Mouse (Mus musculus) retina, embryonic 14.5 days (tissue): ENCODE data around the gene Nol3.
"Not testable (repeated sequence)": the region's sequence is repeated elsewhere in the genome, so short reads cannot be mapped to it uniquely, and the experiment has no call there.

Source experiments
- DNase-seq: peaks from one replicate; pipeline ENCODE4 v3.0.0-alpha.2; 2015; ENCODE audit warnings: low spot score

Gene Nol3

DNA sequence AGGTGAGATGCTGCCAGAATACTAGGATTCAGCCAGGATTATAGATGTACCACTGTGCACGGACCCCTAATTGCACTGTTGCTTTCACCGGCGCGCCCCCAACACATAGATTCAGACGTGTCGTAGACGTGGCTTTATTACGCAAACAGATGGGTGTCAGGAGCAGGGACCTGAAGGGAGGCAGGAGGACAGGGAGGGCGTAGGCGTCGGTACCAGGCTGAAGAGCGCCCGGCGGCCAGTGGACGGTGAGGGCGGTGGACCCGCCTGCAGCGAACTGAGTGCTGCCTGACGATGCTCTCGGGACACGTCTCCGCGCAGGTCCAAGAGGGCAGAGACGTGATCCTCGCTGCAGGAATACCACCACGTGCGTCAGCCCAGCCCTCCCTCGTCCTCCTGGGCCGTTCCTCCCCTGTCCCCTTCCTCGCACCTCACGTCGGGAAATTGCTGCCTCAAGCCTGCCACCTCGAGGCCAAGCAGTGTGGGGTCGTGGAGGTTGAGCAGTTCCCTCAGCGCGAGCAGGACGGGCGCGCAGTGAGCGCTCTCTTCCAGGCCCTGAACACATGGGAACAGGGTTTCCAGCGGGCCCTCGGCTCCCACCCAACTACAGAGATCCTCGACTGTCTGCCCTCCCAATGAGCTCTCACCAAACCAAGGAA lies 14.0 kb downstream of the Nol3 start, which contains the start of gene 4931428F04Rik:
Gene 4931428F04Rik, minus strand, starts transcription at position 60 of the 656 bp plus-strand sequence.
- peak; percentile 74 for DNase-seq

DNA sequence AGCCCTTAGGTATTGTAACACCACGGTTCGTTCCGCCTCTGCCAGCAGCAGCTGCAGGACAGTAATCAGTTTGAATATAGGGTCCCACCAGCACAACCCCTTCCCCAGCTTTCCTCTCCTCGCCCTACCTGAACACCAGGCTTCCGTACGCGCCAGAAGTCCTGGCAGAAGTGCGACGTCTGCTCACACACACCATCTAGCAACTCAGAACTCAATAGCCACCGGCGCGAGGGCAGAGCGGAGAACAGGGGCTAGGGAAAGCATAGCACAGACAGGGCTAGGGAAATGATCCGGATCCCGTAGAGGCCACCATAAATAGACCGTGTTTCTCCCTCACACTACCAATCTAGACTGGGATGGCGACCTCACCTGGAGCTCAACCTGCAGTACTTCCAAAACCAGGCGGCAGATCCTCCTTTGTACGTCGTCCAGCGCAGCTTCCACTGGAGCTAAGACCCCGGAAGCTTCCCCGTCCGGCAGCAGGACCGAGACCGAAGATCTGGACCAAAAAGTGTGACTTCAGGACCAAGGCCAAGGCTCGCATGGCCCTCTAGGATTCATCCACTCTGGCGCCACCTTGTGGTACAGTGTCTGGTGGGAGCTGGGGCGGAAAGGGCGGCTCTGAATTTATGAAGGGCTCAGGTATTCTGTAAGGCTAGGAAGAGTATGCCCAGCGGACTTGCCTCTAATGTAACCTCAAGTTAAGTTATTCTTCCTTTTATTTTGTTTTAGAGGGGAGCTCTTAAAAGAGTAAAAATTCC lies 14.8 kb downstream of the Nol3 start:
- peak; percentile 95 for DNase-seq

DNA sequence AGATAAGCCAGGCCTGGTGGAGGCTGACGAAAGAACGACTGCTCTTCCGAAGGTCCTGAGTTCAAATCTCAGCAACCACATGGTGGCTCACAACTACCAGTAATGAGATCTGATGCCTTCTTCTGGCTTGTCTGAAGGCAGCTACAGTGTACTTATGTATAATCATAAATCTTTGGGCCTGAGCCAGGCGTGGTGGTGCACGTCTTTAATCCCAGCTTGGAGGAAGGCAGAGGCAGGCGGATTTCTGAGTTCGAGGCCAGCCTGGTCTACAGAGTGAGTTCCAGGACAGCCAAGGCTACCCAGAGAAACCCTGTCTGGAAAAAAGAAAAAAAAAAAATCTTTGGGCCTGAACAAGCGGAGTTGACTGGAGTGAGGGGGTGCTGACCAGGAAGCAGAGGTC lies 15.4 kb downstream of the Nol3 start:
- not testable (repeated sequence) for DNase-seq

DNA sequence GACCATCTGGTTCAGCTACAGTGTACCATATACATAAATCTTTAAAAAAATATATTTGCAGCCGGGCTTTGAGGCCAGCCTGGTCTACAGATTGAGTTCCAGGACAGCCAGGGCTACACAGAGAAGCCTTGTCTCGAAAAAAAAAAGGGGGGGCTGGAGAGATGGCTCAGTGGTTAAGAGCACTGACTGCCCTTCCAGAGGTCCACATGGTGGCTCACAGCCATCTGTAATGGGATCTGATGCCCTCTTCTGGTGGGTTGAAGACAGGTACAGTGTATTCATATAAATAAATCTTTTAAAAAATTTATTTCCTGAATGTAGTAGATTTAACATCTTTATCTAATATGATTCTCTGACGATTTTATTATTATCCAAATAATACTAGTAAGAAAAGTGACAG lies 15.9 kb downstream of the Nol3 start:
- not testable (repeated sequence) for DNase-seq

DNA sequence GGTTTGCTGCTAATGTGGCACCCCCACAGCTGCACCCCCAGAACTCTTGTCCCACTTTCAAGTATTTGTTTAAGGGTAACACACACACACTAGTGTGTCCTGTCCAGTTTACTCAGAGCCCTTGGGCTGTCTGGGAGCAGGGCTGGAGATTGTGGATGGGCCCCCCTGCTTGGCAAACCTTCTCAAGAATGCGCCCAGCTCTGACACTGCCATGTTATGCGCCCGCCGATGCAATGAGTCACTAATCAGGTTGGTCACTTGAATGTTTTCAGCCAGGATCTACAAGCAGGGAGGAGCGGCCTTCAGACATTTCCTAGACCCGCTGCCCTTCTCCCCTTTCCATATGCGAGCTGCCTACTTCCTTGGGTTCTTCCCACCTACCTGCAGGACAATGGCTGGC lies 16.5 kb downstream of the Nol3 start:
- DNase-seq, result no peak

DNA sequence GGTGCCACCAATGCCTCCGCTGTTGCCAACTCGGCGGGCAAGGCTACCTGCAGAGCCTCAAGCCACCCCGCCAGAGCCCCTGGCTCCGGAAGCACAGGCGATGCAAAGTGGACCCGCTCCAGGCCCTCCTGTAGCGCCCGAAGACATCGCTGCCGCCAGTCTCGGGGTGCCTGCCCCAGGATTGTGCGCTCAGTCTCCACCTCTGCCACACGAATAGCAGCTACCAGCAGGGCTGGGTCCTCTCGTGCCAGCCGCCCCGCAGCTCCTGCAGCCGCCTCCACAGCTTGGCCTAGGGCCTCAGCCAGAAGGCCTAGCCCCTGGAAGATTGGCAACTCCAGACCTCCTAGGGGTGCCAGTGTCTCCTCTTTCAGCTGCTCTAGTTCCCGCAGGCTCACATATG lies 17.5 kb downstream of the Nol3 start:
- no peak for DNase-seq

DNA sequence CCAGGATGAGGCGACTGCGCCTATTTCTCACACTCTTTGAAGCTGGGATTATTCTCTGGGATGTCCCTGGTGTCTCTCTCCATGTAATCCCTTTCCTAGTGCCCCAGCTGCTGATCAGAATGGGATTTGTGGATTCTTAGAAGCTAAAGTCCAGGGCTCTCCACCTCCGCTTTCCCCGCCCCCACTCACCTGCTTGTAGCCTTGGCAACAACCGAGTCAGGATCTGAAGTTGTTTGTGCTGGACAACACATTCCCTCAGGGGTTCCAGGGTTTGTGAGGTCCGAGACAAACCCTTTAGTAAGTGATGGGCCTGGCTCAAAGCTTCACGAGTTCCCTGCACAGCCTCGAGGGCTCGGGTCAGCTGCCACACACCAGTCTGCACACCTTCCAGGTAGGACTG lies 18.8 kb downstream of the Nol3 start:
- no peak for DNase-seq

DNA sequence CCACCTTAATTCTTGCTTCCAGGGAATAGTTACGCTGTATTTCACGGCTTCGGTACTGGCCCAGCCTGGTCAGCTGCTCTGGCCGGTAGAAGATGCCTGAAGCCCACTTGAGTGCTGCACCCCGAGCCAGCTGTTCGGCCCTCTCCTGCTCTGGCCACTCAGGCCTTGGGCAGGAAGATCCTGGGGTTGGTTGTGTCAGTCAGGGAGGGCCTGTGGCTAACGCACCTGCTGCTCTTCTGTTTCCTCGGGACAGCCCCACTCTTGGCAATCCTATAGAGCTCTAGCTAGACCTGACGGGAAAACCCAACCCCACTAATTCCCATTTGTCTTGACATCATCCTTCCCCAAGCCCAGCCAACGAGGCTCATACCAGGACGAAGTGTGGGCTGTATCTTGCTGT lies 19.3 kb downstream of the Nol3 start:
- no peak for DNase-seq

DNA sequence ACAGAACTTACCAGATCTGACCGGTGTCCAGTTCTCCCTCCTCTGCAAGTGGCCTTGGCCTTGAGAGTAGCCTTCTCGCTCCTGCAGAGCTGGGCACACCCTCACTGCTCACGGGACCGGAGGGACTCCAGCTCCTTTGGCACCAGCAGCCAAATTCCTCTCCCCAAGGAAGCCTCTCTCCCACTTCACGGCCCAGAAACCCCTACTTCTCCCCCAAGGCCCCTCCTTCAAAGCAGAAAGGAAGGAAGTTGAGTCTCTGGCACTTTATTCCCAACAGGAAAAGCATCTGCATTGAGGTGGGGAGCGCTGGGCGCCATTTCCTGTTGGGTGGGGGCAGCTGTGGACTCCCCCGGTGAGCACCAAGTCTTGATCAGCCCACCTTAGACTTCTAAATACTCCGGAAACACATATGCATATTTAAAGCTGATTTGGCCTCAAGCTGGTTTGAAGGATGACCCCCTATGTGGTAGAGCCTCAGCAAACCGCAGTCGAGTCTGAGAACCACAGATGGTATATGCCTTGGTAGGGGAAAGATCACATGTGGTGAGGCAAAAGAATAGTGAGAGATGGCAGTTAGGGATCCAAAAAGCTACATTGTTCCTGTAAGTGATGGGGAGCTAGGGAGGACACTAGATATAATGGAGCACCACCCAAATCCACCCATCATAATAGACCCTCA lies 20.1 kb downstream of the Nol3 start, which contains the start of gene Exoc3l:
Gene Exoc3l, minus strand, starts transcription at position 207 of the 679 bp plus-strand sequence.
- DNase-seq, result no peak

DNA sequence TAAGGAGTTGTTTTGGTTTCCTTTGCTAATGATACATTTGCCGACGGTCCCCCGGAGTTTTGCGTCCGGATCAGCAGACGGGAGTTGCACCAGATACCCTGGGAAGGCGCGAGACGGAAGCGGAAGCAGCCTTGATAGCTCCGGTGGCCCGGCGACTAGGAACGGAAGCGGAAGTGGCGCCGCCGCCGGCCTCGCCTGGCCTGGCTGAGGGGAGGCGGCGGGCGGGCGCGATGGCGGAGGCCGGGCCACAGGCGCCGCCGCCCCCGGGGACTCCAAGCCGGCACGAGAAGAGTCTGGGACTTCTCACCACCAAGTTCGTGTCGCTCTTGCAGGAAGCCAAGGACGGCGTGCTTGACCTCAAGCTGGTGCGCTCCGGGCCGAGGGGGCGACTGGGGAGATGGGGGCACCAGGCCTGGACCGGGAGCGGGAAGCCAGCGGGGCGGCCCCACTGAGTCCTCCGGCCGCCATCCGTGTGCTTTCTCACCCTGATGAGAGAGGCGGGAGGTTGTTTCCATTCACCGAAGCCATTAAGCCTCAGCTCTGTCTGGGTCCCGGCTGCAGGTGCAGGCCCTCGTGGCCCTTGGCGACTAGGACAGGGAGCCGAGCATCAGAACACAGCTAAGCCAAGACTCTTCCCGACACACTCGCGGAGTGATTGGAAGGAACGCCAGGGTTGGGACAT lies 21.7 kb downstream of the Nol3 start, which contains the start of gene E2f4:
Gene E2f4, plus strand, starts transcription at position 153 of the 682 bp plus-strand sequence.
- peak; percentile 92 for DNase-seq

DNA sequence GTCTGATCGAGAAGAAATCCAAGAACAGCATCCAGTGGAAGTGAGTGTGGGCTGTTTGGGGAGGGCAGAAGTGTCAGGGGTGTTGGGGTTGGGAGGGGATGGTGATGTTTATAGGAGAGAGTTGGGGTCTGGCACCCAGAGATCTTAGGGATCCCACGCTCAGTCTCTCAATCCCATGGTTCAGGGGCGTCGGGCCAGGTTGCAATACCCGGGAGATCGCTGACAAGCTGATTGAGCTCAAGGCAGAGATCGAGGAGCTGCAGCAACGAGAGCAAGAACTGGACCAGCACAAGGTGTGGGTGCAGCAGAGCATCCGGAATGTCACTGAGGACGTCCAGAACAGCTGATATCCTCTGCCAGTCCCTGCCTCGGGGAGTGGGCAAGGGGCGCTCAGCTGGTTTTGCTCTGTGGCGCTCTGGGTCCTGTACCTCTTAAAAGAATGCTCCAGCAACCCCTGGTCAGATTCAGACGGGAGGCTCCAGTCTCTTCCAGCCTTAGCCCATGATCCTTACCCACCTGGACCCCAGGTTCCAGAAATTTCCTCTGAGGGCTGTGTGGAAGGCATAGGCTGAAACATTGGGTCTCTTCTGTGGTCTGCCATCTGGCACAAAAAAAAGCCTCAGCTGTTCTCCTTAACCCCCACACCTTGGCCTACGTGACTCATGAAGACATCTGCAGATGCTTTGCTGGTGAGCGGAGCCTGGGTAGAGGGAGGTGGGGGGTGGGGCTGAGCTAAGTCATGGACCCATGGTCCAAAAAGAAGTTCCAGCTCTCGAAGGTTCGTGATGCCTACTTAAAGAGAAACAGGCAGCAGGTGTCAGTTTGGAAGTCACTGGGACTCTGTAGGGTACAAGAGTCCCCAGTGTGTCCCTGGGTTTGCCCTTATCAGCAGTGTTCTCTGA lies 22.7 kb downstream of the Nol3 start:
- DNase-seq, result no peak

DNA sequence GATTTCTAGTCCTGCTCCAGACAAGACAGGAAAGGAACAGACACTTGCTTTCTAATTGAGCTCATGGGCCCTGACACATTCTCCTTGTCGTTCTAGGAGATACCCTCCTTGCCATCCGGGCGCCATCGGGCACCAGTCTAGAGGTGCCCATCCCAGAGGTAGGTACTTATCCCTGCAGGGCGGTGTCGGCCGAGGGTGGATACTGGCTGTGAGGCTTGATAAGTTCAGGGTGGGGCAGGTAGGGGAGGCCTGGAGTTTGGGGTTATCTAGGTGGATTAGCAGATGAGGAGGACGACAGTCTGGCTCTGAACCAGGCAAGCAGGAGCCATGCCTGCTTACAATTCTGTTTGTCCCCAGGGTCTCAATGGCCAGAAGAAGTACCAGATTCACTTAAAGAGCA lies 24.0 kb downstream of the Nol3 start:
- DNase-seq, result no peak

DNA sequence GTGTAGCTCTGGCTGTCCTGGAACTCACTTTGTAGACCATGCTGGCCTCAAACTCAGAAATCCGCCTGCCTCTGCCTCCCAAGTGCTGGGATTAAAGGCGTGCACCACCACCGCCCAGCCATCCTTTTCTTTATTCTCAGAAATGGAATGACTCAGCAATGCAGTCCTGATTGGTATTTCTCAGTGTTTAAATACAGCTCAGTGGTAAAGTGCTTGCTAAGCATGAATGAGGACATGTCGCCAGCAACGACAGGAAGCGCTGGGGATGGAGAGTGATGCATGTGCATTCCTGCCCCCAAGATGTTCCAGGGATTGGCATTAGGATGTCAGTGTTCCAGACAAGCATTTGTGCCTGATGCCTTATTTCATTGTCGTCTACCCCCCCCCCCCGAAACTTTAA lies 27.5 kb downstream of the Nol3 start:
- no peak for DNase-seq

DNA sequence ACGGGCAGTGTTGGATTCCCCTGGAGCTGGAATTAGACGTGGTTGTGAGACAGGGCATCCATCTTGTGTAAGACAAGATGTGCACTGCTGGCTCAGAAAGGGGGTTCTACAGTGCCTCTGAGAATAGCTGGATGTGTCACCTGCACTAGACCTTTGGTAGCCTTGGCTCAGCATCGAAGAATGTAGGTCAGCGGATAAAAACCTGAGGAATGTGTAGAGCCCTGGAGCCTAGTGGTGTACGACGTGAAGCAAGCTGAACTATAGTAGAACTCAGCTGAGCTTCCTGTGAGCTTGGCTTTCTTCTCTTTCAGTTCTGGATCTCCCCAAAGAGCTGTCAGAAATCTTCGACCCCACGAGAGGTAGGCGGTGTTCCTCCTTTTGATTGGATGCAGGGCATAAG lies 27.9 kb downstream of the Nol3 start:
- DNase-seq, result no peak

DNA sequence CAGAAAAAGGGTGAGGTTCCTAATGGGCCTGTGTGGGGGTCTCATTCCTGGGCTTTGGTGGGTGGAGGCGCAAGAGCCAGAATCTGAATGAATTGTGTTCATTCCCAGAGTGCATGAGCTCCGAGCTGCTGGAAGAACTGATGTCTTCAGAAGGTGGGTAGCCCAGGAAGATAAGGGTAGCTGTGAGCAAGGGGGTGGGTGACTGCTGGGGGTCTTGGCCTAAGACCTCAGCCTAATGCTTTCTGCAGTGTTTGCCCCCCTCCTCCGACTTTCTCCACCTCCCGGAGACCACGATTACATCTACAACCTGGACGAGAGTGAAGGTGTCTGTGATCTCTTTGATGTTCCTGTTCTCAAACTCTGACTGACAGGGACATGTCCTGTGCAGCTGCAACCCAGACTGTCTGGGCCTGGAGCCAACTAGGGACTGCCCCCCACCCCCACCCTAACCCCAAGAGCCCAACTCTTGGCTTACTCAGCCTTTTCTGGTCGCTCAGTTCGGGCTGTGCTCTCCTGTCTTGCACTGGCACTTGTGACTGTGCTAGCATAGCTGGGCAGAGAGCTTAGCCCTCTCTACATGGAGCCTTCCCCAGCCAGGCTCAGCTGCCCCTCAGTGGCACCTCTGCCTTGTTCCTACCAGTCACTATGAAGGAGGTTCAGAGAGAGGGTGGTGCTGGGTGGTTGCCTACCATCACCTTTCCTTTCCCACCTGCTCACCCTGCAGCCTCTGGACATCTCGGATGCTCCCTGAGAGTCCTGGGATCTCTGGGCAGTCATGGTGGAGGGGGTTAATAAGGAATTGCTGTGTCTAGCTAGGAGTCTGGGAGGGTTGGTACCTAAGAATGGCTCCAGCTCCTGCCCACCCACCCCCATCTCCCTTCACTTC lies 28.6 kb downstream of the Nol3 start:
- no peak for DNase-seq

DNA sequence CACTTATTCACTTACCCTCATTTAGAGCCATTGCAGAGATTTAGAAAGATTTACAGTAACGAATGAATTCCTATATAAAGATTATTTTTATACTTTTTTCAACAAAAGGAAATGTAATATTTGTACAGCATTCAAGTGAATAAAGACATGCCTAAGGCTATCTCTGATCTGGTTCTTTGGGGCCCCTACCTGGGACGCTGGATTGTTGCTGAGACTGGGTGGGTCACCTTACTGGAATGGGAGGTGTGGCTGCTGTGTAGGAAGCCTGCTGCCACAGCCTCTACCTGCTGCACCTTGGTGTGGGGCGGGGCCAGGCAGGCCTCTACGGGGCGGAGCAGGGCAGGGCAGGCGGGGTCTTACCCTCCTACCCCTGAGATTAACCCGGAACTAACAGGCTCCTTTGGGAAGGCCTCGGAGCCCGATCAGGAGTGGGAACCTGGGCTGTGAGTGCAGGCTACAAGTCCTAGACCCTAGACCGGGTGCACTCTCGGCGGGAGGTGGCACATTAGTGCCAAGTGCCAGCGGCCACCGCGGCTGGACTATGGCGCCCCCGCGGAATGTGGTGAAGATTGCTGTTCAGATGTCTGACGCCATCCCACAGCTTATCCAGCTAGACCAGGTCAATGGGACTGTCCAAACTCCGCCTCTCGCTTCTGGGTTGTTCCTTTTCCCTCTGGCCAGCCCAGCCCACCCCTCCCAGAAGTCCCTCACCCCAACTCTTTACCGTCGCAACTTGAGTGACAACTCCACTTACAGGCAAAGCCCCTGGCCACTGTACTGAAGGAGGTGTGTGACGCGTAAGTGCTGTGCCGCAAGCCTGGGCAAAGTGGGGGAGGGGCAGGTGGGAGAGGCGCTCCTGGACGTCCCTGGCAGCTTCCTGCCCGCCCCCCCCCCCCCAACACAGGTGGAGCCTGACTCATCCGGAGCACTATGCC lies 29.5 kb downstream of the Nol3 start, which contains the start of gene Elmo3:
Gene Elmo3, plus strand, starts transcription at position 391 of the 935 bp plus-strand sequence.
- peak; percentile 44 for DNase-seq

DNA sequence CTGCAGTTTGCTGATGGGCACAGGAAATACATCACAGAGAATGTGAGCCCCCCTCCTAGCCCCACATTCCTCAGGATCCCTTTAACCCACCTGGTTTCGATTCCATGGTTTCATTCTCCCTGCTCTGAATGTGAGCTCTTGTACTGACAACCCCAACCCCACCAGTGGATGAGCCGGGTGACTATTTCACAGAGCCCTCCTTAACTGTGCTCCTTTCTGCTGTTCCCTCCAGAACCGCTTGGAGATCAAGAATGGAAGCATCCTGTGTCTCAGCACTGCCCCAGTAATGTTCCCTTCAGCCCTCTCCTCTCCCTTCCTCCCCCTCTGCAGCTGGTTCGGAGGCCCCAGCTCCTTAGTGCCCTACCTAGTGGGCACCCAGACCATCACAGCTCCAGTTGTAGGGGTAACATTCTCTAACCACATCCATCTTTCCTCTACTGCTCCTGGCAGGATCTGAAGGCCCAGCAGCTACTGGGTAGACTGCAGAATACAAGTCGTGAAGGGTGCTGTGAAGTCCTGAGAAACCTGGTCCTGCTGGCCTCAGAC lies 30.3 kb downstream of the Nol3 start:
- no peak for DNase-seq

DNA sequence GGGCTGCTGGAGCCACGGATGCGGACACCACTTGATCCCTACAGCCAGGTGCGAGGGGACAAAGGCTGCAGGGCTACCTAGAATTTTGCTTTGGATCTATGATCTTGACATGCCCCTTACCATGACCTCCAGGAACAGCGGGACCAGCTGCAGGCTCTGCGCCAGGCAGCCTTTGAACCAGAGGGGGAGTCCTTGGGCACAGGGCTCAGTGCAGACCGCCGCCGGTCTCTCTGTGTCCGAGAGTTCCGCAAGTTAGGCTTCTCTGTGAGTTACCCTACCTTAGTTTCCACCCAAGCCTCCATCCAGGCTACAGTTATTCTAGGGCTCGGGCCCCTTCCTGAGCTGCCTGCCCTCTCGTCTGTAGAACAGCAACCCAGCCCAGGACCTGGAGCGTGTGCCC lies 31.7 kb downstream of the Nol3 start:
- no peak for DNase-seq

DNA sequence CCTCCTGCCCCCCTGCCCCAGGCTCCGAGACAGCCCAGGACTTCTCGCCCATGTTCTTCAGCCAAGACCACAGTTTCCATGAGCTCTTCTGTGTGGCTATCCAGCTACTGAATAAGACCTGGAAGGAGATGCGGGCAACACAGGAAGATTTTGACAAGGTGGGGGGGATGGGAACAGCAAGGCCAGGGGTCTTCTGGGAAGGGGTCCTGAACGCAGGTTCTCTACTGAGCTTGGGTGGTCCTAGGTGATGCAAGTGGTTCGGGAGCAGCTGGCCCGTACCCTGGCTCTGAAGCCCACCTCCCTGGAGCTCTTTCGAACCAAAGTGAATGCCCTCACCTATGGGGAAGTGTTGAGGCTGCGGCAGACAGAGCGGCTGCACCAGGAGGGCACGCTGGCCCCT lies 32.5 kb downstream of the Nol3 start:
- DNase-seq, result no peak
